Mouse (Mus musculus): ENCODE measurements at regions not wholly inside any gene's neighbourhood (a gene's known extent, or its start where the extent isn't known, plus 50 kb on each side); places are given as distances from the start of the nearest gene placed in this dataset.

- H3K4me1 ChIP-seq (ENCODE audit: control insufficient read depth in 1 of 2, insufficient read depth in 2 of 2, low read length in 2 of 2) = peaks cover 0 to 2% of the 10 kb centered on the region in 2 experiments; a peak in 2 of 4 replicates
- H3K9ac ChIP-seq (ENCODE audit: control insufficient read depth, low read depth, low read length, poor library complexity, severe bottlenecking) = no peak overlapping the region
- peak; percentile 4 for DNase-seq (ENCODE audit: low read depth, low spot score)
- no peaks in the 10 kb centered on the region; a peak in 1 of 4 replicates for H3K36me3 ChIP-seq (ENCODE audit: control insufficient read depth in 1 of 2, insufficient read depth in 2 of 2, low read length in 2 of 2)
- no peak overlapping the region for H3K27ac ChIP-seq (ENCODE audit: control insufficient read depth, low read depth, low read length)
- TF ChIP-seq MEF2A (IDR thresholded peaks at IDR 0.05; ENCODE audit: extremely low read depth, insufficient replicate concordance, low read depth, low read length, poor library complexity, severe bottlenecking) (no peak), USF2 (IDR thresholded peaks at IDR 0.05; ENCODE audit: borderline replicate concordance in 1 of 2, insufficient read depth in 1 of 2, low read depth in 1 of 2, low read length in 2 of 2) (no peak), MAX (IDR thresholded peaks at IDR 0.05; ENCODE audit: low read length) (no peak), E2F4 (IDR thresholded peaks at IDR 0.05; ENCODE audit: borderline replicate concordance, low read depth, low read length) (no peak), NELFE (IDR thresholded peaks at IDR 0.05; ENCODE audit: low read depth, low read length) (no peak), CHD2 (IDR thresholded peaks at IDR 0.05; ENCODE audit: low read length) (no peak), POLR2A (IDR thresholded peaks at IDR 0.05; ENCODE audit: control insufficient read depth in 1 of 2, insufficient read depth in 1 of 2, low read depth in 1 of 2, low read length in 2 of 2, poor library complexity in 1 of 2) (no peak), GABPA (IDR thresholded peaks at IDR 0.05; ENCODE audit: low read depth, low read length) (no peak), POLR2AphosphoS2 (IDR thresholded peaks at IDR 0.05; ENCODE audit: low read length) (no peak), RAD21 (IDR thresholded peaks at IDR 0.05; ENCODE audit: low read depth, low read length) (no peak), RCOR1 (IDR thresholded peaks at IDR 0.05; ENCODE audit: low read depth, low read length) (peak; percentile 34; the same call in 1 of the 2 replicates), TCF12 (IDR thresholded peaks at IDR 0.05; ENCODE audit: low read depth, low read length) (peak; percentile 79), USF1 (IDR thresholded peaks at IDR 0.05; ENCODE audit: low read depth, low read length) (no peak), GATA1 (IDR thresholded peaks at IDR 0.05; ENCODE audit: low read depth, low read length) (peak; percentile 23; the same call in 1 of the 2 replicates), EP300 (IDR thresholded peaks at IDR 0.05; ENCODE audit: low read depth in 1 of 2, low read length in 2 of 2) (peak; percentile 29 to 62; a peak in 2 of 4 replicates), BHLHE40 (IDR thresholded peaks at IDR 0.05; ENCODE audit: borderline replicate concordance, low read depth, low read length) (no peak), SMC3 (IDR thresholded peaks at IDR 0.05; ENCODE audit: low read depth, low read length) (no peak), HCFC1 (IDR thresholded peaks at IDR 0.05; ENCODE audit: low read depth, low read length) (no peak), ZC3H11A (IDR thresholded peaks at IDR 0.05; ENCODE audit: low read depth, low read length) (no peak), MXI1 (IDR thresholded peaks at IDR 0.05; ENCODE audit: low read depth, low read length) (no peak), ZNF384 (IDR thresholded peaks at IDR 0.05; ENCODE audit: low read depth, low read length) (no peak), ETS1 (IDR thresholded peaks at IDR 0.05; ENCODE audit: low read depth, low read length) (peak; percentile 56), POLR2AphosphoS5 (IDR thresholded peaks at IDR 0.05; ENCODE audit: borderline replicate concordance, low read depth, low read length) (no peak), JUND (IDR thresholded peaks at IDR 0.05; ENCODE audit: low read depth, low read length) (no peak), ZMIZ1 (IDR thresholded peaks at IDR 0.05; ENCODE audit: low read depth, low read length) (no peak), CHD1 (IDR thresholded peaks at IDR 0.05; ENCODE audit: low read depth, low read length) (no peak), MAZ (IDR thresholded peaks at IDR 0.05; ENCODE audit: low read depth, low read length) (no peak)
- no peaks in the 10 kb centered on the region for H3K79me2 ChIP-seq (ENCODE audit: control insufficient read depth, insufficient read depth, low read length, poor library complexity)
- H3K4me3 ChIP-seq (ENCODE audit: control insufficient read depth in 1 of 2, insufficient read depth in 1 of 2, low read depth in 2 of 2, low read length in 2 of 2) = no peak overlapping the region
- no peaks in the 10 kb centered on the region for H3K9me3 ChIP-seq (replicated peaks; ENCODE audit: insufficient read depth, low read length)
- H3K27me3 ChIP-seq (ENCODE audit: control insufficient read depth in 1 of 2, insufficient read depth in 2 of 2, low read length in 2 of 2) = no peaks in the 10 kb centered on the region
Observed at GRCm38 (mm10) chr2:123165384-123165783, 400.3 kb downstream of the Sqor start.
